8 mouse cellular contexts compared by ENCODE assay signal in genomic region chr5:123669991-123670799, GRCm38 (mm10). TPM values are rescaled to one million over a fixed set of nuclear protein-coding genes. Genes with fewer than 3 reads are reported as not detected.
A peak's percentile ranks its signal among the peaks of the same experiment; 100 is the strongest.
DNase-seq lines count a peak whose midpoint lies in the region; ATAC-seq and TF ChIP-seq lines count a peak whose summit lies in the region.

No protein-coding gene starts in this region.

- ATAC-seq in forebrain, embryonic 12.5 days (ENCODE audit: low FRiP score), result no peak
- no peak for ATAC-seq in forebrain, embryonic 13.5 days
- ATAC-seq in lung, embryonic 14.5 days (ENCODE audit: insufficient read depth), result no peak
- ATAC-seq in embryonic facial prominence, embryonic 15.5 days (ENCODE audit: insufficient number of reproducible peaks, low FRiP score, low TSS enrichment, low read depth), result no peak
- no peak for ATAC-seq in neural tube, embryonic 15.5 days (ENCODE audit: low FRiP score)

- H3K4me1 ChIP-seq in forebrain, embryonic 12.5 days, result 0 out of 2 replicates have a peak, but pooled peaks cover 4% of the 10 kb centered on the region
- peaks cover 21% of the 10 kb centered on the region for H3K4me1 ChIP-seq in forebrain, embryonic 13.5 days
- H3K4me1 ChIP-seq in lung, embryonic 14.5 days (ENCODE audit: insufficient read depth), result 0 out of 2 replicates have a peak, but pooled peaks cover 9% of the 10 kb centered on the region
- peaks cover 18% of the 10 kb centered on the region for H3K4me1 ChIP-seq in embryonic facial prominence, embryonic 15.5 days
- peaks cover 7% of the 10 kb centered on the region; the same call in 1 of the 2 replicates for H3K4me1 ChIP-seq in neural tube, embryonic 15.5 days

- no peak overlapping the region for H3K4me3 ChIP-seq in forebrain, embryonic 12.5 days (replicated peaks)
- H3K4me3 ChIP-seq in forebrain, embryonic 13.5 days, result no peak overlapping the region
- no peak overlapping the region for H3K4me3 ChIP-seq in lung, embryonic 14.5 days (ENCODE audit: low read depth, low read length)
- no peak overlapping the region for H3K4me3 ChIP-seq in embryonic facial prominence, embryonic 15.5 days (replicated peaks)
- peak overlapping the region; percentile 31 for H3K4me3 ChIP-seq in macrophage (ENCODE audit: inconsistent target)
- no peak overlapping the region for H3K4me3 ChIP-seq in neural tube, embryonic 15.5 days (replicated peaks)

- DNase-seq in lung, embryonic 14.5 days, result no peak
- DNase-seq in lung, postnatal 14 days, result no peak
- no peak for DNase-seq in thymus, postnatal 25 days

- no peak for TF ChIP-seq CTCF in lung, embryonic 14.5 days (IDR thresholded peaks at IDR 0.05; ENCODE audit: low read depth)

- peak overlapping the region; percentile 47; the same call in 1 of the 2 replicates for H3K27ac ChIP-seq in forebrain, embryonic 12.5 days
- H3K27ac ChIP-seq in forebrain, embryonic 13.5 days, result no peak overlapping the region
- peak overlapping the region; percentile 15; the same call in 1 of the 2 replicates for H3K27ac ChIP-seq in lung, embryonic 14.5 days (ENCODE audit: low read depth)
- peak overlapping the region; percentile 74 for H3K27ac ChIP-seq in embryonic facial prominence, embryonic 15.5 days (replicated peaks)
- peak overlapping the region; percentile 43 for H3K27ac ChIP-seq in macrophage
- H3K27ac ChIP-seq in neural tube, embryonic 15.5 days (replicated peaks), result no peak overlapping the region

- whole genome bisulfite sequencing in forebrain, embryonic 12.5 days, result 81% methylated on average over 9 of the region's 9 CpGs
- WGBS in forebrain, embryonic 13.5 days, result 76% methylated on average over 9 of the region's 9 CpGs
- WGBS in lung, embryonic 14.5 days, result 63% methylated on average over 9 of the region's 9 CpGs
- 46% methylated on average over 9 of the region's 9 CpGs for WGBS in embryonic facial prominence, embryonic 15.5 days
- whole genome bisulfite sequencing in macrophage (ENCODE audit: missing documents), result 33% methylated on average over 7 of the region's 9 CpGs
- 71% methylated on average over 9 of the region's 9 CpGs for WGBS in neural tube, embryonic 15.5 days

- no peaks in the 10 kb centered on the region for H3K9me3 ChIP-seq in forebrain, embryonic 12.5 days
- H3K9me3 ChIP-seq in forebrain, embryonic 13.5 days (replicated peaks), result no peaks in the 10 kb centered on the region
- H3K9me3 ChIP-seq in lung, embryonic 14.5 days (ENCODE audit: low read depth, low read length), result no peaks in the 10 kb centered on the region
- no peaks in the 10 kb centered on the region for H3K9me3 ChIP-seq in embryonic facial prominence, embryonic 15.5 days (replicated peaks)
- H3K9me3 ChIP-seq in neural tube, embryonic 15.5 days (replicated peaks), result no peaks in the 10 kb centered on the region

- H3K27me3 ChIP-seq in forebrain, embryonic 12.5 days, result no peaks in the 10 kb centered on the region
- no peaks in the 10 kb centered on the region for H3K27me3 ChIP-seq in forebrain, embryonic 13.5 days
- no peaks in the 10 kb centered on the region for H3K27me3 ChIP-seq in lung, embryonic 14.5 days (ENCODE audit: insufficient read depth, low read length)
- H3K27me3 ChIP-seq in embryonic facial prominence, embryonic 15.5 days, result no peaks in the 10 kb centered on the region
- H3K27me3 ChIP-seq in neural tube, embryonic 15.5 days (replicated peaks), result no peaks in the 10 kb centered on the region

- H3K4me2 ChIP-seq in forebrain, embryonic 12.5 days, result no peak overlapping the region
- no peak overlapping the region for H3K4me2 ChIP-seq in forebrain, embryonic 13.5 days
- H3K4me2 ChIP-seq in lung, embryonic 14.5 days, result no peak overlapping the region; the same call in 1 of the 2 replicates
- H3K4me2 ChIP-seq in embryonic facial prominence, embryonic 15.5 days (replicated peaks), result peak overlapping the region; percentile 19
- no peak overlapping the region for H3K4me2 ChIP-seq in neural tube, embryonic 15.5 days

- H3K79me2 ChIP-seq in macrophage (ENCODE audit: inconsistent target), result peaks cover 100% of the 10 kb centered on the region

- H3K9ac ChIP-seq in forebrain, embryonic 12.5 days, result no peak overlapping the region
- no peak overlapping the region for H3K9ac ChIP-seq in forebrain, embryonic 13.5 days
- H3K9ac ChIP-seq in lung, embryonic 14.5 days, result no peak overlapping the region
- no peak overlapping the region for H3K9ac ChIP-seq in embryonic facial prominence, embryonic 15.5 days
- no peak overlapping the region for H3K9ac ChIP-seq in neural tube, embryonic 15.5 days (replicated peaks)

- no peaks in the 10 kb centered on the region; the same call in 1 of the 2 replicates for H3K36me3 ChIP-seq in forebrain, embryonic 12.5 days (replicated peaks)
- no peaks in the 10 kb centered on the region for H3K36me3 ChIP-seq in forebrain, embryonic 13.5 days (ENCODE audit: poor library complexity, severe bottlenecking)
- no peaks in the 10 kb centered on the region for H3K36me3 ChIP-seq in lung, embryonic 14.5 days (ENCODE audit: insufficient read depth)
- H3K36me3 ChIP-seq in embryonic facial prominence, embryonic 15.5 days, result no peaks in the 10 kb centered on the region
- H3K36me3 ChIP-seq in macrophage (ENCODE audit: inconsistent target), result no peaks in the 10 kb centered on the region
- no peaks in the 10 kb centered on the region for H3K36me3 ChIP-seq in neural tube, embryonic 15.5 days

RNA-seq across cellular contexts. Expression of gene Clip1, which starts 14.2 kb away (rescaled TPM):
- polyA plus RNA-seq in forebrain, embryonic 12.5 days (2016; fragmentation: Nextera tagmentation; extraction: Ambion mirVana), result 72.0 and 72.7 TPM in 2 replicates
- polyA plus RNA-seq in forebrain, embryonic 13.5 days (2015; fragmentation: Nextera tagmentation; extraction: Ambion mirVana), result 65.5 and 78.3 TPM in 2 replicates
- 33.8 and 33.9 TPM in 2 replicates for polyA plus RNA-seq in lung, embryonic 14.5 days (2014; fragmentation: Nextera tagmentation; extraction: Ambion mirVana)
- polyA plus RNA-seq in embryonic facial prominence, embryonic 15.5 days (2015; fragmentation: Nextera tagmentation; extraction: Ambion mirVana), result 43.0 and 44.7 TPM in 2 replicates
- total RNA-seq in macrophage (2018; cell fraction: chromatin; rRNA removed), result 100 to 1,000 TPM in 24 of 26 experiments, 10 to 100 TPM in 2; 67.9 to 242 (median 166) TPM
- total RNA-seq in macrophage (2018; cell fraction: cytosol; rRNA removed), result 10 to 100 TPM; 39.8 to 66.1 (median 53.8) TPM
- 100 to 1,000 TPM in 10 of 26 experiments, 10 to 100 TPM in 16; 58.0 to 166 (median 93.6) TPM for total RNA-seq in macrophage (2018; cell fraction: nucleus; rRNA removed)
- 40.2 to 65.1 TPM (median 40.4 TPM) in 3 replicates for polyA plus RNA-seq in macrophage (2018)
- 72.1 and 81.1 TPM in 2 replicates for polyA plus RNA-seq in neural tube, embryonic 15.5 days (2015; fragmentation: Nextera tagmentation; extraction: Ambion mirVana)

RNA-seq across cellular contexts. Expression of gene Zcchc8, which starts 50.7 kb away (rescaled TPM):
- 103 and 109 TPM in 2 replicates for polyA plus RNA-seq in forebrain, embryonic 12.5 days (2016; fragmentation: Nextera tagmentation; extraction: Ambion mirVana)
- polyA plus RNA-seq in forebrain, embryonic 13.5 days (2015; fragmentation: Nextera tagmentation; extraction: Ambion mirVana), result 85.1 and 97.4 TPM in 2 replicates
- 92.0 and 95.1 TPM in 2 replicates for polyA plus RNA-seq in lung, embryonic 14.5 days (2014; fragmentation: Nextera tagmentation; extraction: Ambion mirVana)
- 66.6 and 73.6 TPM in 2 replicates for polyA plus RNA-seq in embryonic facial prominence, embryonic 15.5 days (2015; fragmentation: Nextera tagmentation; extraction: Ambion mirVana)
- total RNA-seq in macrophage (2018; cell fraction: chromatin; rRNA removed), result 100 to 1,000 TPM in 22 of 26 experiments, 10 to 100 TPM in 4; 75.4 to 223 (median 154) TPM
- total RNA-seq in macrophage (2018; cell fraction: cytosol; rRNA removed), result 10 to 100 TPM; 11.2 to 32.0 (median 20.7) TPM
- total RNA-seq in macrophage (2018; cell fraction: nucleus; rRNA removed), result 100 to 1,000 TPM in 7 of 26 experiments, 10 to 100 TPM in 19; 45.3 to 136 (median 77.2) TPM
- polyA plus RNA-seq in macrophage (2018), result 25.4 to 34.6 TPM (median 29.5 TPM) in 3 replicates
- polyA plus RNA-seq in neural tube, embryonic 15.5 days (2015; fragmentation: Nextera tagmentation; extraction: Ambion mirVana), result 57.0 and 65.8 TPM in 2 replicates

Comparison
In these comparisons a context has a peak if more than half of its experiments do, and no peak if none do; other contexts are left out.
1. H3K27ac ChIP-seq: peak in forebrain, embryonic 12.5 days (single experiment), lung, embryonic 14.5 days (single experiment), embryonic facial prominence, embryonic 15.5 days (single experiment) and macrophage (single experiment); none in forebrain, embryonic 13.5 days (single experiment) and neural tube, embryonic 15.5 days (single experiment).